Mouse (Mus musculus) liver, adult 2 months (tissue): ENCODE measurements around the gene Shank3.

Experiments used
- CTCF ChIP-seq: fragments of 200-500 bp; IDR thresholded peaks from 2 replicates; pipeline ENCODE4 v1.5.1; 2011; ENCODE audit warnings: low read depth, low read length, control low read depth
- POLR2A ChIP-seq: fragments of 200-500 bp; IDR thresholded peaks from 2 replicates; pipeline ENCODE4 v1.6.1; 2011; ENCODE audit warnings: low read length, control low read depth; ENCODE audit not compliant: insufficient read depth; ENCODE audit errors: extremely low read depth

DNA sequence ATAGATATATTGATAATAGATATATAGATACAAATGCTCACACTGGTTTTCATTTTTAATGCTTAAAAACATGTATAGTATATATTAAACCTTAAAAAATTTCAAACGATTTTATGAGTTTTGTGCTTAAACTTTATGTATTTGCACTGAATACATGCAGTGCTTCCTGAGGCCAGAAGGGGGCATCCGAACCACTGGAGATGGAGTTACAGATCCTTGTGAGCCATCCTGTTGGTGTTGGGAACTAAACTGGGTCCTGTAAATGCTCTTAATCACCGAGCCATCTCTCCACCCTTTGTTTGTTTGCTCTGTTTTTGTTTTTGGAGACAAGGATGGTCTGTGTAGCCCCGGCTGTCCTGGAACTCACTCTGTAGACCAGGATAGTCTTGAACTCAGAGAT lies 4.5 kb upstream of the Shank3 start:
- TF ChIP-seq CTCF (peak; percentile 51; the same call in 1 of the 2 replicates), POLR2A (no peak)
